Mouse (Mus musculus): ENCODE results near the gene Zfp706.
"Not testable (repeated sequence)": the region's sequence is repeated elsewhere in the genome, so short reads cannot be mapped to it uniquely, and the experiment has no call there.

Gene Zfp706

DNA sequence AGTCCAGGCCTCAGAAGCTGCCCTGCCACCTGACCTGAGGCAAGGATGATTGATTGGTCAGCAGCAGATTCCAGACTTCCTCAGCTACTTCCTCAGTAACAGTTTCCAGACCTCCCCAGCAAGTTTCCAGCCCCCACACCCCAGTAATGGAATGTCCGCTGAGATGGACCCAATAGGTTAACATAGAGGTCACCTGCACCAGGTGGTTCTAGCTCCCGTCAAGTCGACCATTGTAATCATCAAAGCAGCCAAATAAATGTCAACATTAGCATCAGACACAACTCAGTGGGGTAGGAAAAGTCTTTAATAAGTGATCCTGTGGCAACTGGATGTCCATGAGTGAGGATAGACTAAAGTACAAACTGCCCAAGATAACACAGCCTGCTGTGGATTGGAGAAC lies 3.7 kb upstream of the Zfp706 start:
- in situ Hi-C loops (cut with MseI, MboI) = no loop called here

DNA sequence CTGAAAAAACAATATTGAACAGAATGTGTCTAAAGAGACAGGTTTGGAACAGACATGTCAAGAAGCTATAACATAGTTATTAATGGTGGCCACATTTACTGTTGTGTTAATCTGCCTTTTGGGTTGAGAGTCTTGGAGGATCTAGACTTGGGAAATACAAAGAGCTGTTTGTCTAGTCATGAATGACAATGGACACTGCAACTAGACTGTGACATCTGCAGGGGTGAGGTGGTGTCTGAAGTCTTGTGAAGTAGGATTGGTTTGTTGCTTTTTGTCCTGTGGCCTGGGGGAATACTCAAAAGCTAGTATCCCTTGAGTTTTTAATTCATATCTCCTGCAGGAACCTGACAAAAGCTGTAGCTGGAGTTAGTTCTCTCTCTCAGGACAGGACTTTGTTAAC lies 973 bp upstream of the Zfp706 start:
- in situ Hi-C loops (cut with MseI, MboI) = no loop called here

DNA sequence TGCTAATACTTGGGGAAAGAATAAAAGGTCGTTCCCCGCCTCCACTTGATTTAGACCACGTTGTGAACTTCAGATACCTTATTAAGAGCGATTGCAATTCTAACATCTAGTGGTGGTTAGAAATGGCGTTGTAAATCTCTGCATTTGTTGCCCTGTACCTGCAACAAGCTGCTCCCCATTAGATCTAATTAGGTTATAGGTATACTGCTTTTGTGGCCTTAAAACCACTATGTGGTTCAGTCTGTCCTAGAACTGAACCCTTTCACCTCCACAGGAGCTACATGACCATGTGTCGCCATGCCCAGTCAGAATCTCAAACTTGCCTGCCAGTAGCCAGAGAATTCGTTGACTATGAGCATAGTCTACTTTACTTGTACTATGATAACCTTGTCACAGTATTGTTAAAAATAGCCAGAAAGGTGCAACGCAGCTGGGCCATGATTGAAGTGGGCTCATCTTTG lies 416 bp upstream of the Zfp706 start:
- in situ Hi-C loops (cut with MseI, MboI) = no loop called here

DNA sequence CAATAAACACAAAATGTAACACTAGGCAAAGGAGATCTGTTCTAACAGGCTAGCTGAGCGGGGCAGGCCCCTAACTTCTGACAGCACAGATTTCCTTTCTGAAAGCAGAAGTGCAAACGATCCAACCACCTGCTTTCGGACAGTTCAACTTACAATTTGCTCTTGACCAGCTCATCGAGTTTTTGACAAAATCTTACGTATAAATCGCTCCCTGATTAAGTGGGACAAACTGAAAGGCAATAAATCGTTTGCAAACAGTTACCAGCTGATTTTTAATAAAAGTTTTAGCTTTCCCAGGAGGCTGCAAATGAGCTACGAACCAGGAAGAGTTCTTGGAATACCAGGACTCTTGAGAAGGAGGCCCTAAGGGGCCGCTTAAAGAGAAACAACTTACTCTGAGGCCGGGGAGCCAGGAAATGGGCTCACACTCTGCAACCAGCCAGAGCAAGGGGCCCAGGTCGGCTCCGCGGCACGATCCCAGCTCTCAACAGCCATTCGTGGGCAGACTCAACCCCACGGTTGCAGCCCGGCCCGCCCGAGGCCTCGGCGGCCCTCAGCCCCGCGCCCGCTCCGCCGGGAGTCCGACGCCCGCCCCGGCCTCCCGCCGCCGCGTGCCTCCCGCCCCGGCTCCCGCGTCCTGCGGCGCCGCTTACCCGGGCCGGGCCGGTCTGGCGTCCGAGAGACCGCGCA lies 953 bp downstream of the Zfp706 start:
- in situ Hi-C loops (cut with MseI, MboI) = no loop called here

DNA sequence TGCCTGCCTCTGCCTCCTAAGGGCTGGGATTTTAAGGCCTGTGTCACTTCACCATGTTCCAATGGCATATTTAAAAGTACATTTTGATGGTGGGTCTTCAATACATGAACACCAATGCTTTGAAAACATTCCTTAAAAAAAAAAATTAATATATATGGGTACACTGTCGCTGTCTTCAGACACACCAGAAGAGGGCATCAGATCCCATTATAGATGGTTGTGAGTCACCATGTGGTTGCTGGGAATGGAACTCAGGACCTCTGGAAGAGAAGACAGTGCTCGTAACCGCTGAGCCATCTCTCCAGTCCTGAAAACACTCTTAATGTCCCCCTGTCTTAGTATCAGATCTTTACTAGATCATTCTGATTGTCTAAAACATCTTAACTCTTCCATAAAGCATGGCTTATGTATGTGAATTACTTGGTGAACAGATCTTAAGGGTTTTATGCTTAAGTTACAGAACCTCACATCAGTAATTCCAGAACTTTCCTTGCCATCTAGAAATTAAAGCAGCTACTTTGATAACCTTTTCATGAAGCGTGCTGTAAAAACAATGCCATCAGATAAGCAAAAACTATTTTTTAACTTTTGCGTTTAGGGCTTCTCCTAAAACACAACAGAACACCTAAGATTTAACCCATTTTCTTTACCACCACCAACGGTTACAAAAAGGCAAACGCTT lies 1.6 kb downstream of the Zfp706 start:
- in situ Hi-C loops (cut with MseI, MboI) = no loop called here

DNA sequence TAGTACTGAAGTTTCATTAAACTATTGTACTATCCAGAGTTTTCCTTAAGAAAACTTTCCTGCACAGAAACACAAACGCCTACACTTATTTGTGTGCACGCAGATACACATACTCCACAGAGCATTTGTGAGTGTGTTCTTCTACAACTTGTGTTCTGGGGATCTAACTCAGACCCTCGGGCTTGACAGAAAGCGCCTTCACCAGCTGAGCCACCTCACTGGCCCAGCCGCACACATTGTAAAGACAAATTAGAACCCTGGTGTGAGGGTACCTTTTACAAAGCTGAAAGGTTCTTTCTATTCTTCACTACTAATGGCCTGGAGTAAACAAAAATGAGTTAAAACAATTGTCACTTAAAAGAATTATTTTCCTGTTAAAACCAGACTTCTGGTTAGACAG lies 2.7 kb downstream of the Zfp706 start:
- in situ Hi-C loops (cut with MseI, MboI) = no loop called here

DNA sequence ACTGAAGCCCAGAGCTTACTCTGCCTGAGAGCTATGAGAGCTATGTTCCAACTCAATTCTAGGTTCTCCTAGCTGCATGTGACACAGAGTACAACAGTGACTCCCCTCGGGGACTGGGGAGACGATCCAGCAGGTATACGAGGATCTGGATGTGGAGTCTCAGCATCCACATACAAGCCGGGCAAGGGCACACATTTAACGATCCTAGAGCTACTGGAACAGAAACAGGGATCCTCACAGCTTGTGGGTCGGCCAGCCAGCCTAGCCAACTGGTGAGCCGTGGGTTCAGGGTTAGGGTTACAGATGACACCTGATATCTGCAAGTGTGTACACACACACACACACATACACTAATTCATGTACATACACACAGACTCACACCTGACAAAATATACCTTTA lies 5.3 kb downstream of the Zfp706 start:
- in situ Hi-C loops (cut with MseI, MboI) = no loop called here

DNA sequence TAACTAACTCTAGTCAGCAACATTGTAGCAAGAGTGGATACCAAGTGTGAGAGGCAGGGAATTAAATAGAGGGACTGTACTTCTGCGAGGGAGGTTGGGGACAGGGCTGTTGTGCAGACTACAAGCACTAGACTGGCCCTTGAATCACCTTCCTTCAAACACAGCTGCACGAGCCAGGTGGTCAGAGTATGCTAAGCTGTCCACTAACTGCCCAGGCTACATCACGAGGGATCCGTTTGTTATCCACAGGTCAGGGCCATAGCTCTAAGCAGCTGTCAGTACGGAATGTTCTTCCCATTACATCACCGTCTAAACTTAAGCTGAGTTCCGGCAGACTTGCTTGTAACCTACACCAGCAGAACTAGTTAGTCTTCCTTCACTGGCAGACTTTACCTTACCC lies 8.0 kb downstream of the Zfp706 start:
- in situ Hi-C loops (cut with MseI, MboI) = not testable (repeated sequence)

DNA sequence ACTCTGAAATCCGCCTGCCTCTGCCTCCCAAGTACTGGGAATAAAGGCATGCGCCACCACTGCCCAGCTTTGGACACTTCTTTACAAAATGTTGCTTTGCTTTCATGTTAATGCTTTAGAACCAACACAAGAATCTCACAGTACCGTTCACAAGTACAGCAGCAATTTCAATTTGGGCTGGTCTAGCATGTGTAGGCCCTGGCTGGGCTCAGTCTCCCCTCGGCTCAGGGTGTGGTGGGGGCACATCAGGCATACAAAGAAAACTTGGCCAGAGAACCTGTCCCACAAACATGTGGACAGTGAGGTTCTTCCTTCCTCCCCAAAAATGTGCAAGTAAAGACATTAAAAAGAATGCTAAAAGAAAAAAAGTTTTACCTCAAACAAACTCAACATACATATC lies 12.4 kb downstream of the Zfp706 start:
- in situ Hi-C loops (cut with MseI, MboI) = no loop called here

DNA sequence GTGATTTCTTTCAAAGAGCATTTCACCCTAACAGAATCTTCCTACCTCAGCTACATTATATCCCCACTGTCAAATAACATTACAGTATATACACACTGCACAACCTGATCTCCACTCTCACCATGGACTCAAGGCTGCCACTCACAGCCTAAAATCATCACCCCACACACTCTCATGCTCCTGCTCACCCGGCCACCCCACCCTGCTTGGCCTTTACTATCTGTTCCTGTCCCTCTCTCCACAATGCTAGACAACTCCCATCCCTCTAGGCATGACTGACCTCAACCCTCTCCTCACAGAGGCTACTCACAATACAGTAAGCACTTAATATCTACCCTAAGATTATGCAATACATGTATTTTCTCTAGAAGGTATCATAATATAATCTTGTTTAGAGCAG lies 12.9 kb downstream of the Zfp706 start:
- in situ Hi-C loops (cut with MseI, MboI) = no loop called here

DNA sequence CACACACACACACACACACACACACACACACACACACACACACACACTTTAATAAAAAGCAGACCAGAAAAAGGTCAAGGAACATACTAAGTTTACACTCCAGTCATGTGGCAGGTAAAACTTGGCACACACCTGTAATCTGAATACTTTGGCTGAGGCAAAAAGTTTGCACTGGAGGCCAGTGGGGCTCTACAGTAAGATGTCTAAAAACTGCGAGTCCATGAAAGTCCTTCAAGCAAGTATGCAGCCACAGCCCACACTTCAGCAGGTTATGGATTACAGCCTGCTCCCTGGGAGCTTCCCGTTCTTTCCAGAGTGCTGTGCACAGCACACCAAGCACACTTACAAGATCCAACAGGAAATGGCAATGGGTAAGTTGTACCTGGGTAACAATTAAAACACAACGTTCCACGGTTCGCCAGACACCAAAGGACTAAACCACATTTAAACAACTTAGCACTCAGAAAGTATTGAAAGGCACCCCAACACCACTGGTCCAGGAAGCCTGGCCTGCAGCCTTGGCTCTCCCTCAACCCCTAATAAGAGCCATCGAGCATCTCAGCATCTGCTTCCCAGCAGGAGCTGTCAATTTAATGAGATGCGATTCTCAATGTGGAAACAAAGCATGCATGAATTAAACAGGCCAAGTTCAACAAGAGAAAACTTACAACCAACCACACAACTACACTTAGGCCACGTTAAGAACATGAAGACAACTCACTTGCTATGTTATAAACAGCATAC lies 14.0 kb downstream of the Zfp706 start:
- in situ Hi-C loops (cut with MseI, MboI) = no loop called here

DNA sequence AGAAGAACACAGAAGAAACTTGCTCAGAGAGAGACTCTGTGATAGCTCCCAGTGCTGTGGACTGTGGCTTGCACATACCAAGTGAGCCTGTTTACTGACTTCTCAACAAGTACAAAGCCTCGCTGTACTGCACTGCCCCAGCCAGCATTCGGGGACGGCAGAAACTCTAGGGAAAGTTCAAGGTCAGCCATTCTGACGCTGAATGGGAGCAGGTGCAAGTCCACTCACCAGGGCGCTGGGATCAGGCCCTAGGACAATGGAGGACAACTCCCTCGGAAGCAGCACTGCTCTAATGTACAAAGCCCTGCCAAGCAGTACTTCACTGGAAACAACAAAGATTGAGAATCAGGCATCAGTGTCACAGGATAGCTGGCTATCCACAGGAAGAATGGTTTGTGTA lies 16.2 kb downstream of the Zfp706 start:
- in situ Hi-C loops (cut with MseI, MboI) = no loop called here

DNA sequence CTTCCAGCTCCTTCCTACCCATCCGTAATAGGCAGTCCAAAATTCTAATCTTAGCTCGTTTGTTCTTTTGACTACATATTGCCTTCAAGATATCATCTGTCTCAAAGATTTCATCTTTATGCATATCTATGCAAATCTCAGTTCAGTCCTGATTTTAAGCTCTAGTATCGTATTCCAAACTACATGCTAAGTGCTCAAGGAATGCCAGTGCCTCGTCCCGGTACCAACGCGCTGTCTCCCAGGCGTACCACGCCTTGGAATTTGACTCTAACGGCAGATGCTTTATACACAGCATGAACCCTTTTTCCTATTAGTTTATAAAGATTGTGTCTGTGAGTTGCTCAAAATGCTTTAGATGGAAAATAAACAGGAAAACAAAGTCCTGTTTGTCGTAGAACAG lies 17.7 kb downstream of the Zfp706 start:
- in situ Hi-C loops (cut with MseI, MboI) = no loop called here

DNA sequence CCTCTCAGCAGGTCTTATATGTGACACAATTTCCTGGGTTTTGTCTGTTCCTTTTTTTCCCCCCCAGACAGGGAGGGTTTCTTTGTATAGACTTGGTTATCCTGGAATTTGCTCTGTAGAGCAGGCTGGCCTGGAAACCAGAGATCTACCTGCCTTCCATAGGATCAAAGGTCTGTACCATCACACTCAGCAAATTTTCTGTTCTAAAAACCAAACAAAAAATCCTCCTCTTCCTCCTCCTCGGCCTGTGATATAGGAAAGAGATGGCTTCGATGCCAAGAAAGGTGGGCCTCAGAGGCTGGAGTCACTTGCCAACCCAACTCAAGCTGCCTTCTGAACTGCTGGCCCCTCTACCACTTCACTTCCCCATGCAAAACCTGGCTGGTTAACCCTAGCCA lies 18.9 kb downstream of the Zfp706 start:
- in situ Hi-C loops (cut with MseI, MboI) = no loop called here

DNA sequence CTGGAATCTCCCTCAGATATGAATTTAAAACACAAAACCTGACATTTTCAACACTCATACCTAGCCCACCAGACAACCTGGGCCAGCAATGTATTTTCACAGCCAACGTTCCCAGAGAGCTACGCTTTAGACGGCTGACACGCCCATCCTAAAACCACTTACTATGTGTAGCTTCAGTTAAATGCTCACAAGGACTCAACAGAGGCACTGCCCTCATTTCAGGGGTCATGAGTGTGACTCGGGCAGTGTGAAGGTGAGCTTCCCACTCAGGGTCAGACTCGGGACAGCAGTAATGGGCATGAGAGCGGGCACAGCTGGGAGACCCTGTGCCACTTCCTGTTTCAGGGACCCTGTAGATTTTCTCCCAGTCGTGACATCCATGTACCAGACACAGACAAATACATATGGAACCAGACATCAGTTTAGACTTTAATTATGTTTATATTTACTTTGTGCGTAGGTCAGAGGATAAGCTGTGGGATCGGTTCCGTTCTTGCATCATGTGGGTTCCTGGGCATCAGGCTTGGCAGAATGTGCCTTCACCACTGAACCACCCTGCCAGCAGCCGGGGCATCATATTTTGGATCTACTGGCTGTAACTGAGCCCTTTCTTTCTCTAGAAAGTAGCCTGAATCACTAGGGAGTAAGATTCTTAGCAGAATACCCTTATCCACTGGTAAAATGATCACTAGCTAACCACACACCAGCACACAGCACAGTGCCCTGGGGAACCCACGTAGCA lies 19.4 kb downstream of the Zfp706 start:
- in situ Hi-C loops (cut with MseI, MboI) = no loop called here

DNA sequence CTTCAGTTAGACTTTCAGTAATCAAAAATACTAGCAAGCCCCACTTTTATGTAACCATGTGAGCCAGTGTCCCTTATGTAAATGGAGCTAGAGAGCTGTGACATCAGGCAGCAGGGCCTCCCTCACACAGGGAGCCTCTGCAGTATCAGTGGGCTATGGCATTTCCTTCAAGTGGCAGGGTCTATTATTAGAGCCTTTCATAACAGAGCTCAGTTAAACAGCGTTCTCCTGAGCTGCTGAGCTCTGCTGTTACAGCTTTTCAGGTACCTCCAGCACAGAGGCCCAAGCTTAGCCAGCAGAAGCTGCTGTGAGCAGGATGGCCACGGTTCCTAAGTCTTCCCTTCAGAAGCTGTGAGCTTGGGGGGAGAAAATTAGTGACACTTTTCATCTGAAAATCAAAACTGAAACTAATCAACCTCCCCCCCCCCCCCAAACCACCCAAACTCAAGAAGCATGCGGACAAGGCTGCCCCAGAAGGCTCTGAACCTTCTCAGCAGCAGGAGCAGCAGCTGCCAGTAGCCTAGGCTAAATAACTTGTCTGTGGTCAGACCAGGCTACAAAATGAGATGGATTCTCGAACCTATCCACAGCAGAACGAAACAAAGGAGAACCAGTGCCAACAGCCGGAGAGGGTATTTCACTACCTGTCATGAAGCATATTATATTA lies 20.2 kb downstream of the Zfp706 start:
- in situ Hi-C loops (cut with MseI, MboI) = no loop called here

DNA sequence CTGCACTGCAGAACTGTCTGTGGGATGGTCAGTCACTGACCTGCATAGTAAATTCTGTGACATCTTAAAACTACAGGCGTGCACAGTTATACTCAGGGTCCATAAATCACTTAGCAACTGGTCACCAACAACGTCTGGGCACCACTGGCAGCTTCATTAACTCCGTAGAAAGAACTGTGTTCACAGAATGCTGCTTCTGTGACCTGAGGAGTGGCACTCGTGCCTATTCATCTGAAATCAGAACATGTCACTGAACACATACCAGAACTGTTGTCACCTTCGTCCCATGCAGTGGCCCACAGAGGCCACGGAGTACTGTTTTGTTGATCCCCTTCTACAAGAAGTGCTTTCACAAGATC lies 22.0 kb downstream of the Zfp706 start:
- in situ Hi-C loops (cut with MseI, MboI) = no loop called here

DNA sequence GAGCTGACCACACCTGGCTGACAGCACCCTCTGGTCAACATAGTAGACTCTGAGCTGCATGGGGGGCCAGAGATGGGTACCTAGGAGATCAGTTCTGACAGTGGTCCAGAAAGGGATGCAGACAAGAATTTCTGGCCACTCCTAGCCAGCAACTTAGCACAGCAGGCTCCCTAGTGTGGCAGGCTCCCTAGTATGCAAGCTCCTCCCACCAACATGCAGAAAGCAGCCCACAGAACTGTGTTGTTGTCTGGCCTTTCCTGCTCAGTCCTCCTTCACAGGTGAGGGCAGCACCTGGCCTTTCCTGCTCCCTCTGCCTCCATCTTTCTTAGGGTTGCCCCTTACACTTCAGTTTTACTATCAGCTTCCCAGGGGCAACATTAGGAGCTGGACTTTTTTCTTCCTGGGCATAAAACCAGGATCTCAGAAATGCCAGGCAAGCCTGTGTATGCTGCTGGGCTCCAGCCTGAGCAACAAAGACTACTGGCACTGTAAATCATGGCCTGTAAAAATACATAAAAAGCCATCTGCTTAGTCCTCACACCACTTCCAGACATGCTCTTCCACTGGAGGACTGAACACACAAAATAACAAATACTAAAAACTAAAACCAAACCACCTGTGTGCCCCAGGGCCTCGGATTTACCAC lies 22.5 kb downstream of the Zfp706 start:
- in situ Hi-C loops (cut with MseI, MboI) = no loop called here

DNA sequence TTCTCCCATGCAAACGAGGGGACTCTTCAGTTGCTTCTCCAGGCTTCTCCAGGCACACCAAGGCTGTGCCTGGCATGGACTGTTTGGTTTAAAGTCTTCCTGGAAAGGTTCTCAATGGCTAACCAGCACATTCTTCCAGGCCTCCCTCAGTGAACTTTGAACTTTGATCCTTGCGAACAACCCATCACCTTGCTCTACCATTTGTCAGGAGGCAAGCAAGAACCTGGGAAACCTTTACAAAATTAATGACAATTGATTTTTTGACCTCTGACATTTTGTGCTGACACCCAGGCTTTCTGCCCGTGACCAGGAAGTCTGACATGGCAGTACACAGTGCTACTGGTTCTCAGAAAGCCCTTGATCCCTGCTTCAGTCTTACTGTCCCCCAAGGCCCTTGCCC lies 24.1 kb downstream of the Zfp706 start:
- in situ Hi-C loops (cut with MseI, MboI) = no loop called here

DNA sequence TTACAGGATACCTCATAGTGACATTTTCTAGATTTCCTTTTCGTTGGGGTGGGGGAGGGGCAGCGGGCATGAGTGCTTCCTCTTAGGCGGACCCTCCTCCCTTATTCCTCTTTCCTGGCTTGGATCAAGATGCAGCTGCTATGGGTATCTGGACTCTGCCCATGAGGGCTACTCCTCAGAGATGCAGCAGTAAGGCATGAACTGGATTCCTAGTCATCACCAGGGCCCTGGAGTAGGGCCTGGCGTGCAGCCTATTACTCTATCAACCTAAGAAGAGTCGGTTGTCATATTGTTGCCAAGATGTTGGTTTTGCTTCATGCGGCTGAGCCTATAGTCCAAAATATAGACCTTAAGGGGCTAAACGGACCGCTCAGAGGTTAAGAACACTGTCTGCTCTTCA lies 27.3 kb downstream of the Zfp706 start:
- in situ Hi-C loops (cut with MseI, MboI) = no loop called here

DNA sequence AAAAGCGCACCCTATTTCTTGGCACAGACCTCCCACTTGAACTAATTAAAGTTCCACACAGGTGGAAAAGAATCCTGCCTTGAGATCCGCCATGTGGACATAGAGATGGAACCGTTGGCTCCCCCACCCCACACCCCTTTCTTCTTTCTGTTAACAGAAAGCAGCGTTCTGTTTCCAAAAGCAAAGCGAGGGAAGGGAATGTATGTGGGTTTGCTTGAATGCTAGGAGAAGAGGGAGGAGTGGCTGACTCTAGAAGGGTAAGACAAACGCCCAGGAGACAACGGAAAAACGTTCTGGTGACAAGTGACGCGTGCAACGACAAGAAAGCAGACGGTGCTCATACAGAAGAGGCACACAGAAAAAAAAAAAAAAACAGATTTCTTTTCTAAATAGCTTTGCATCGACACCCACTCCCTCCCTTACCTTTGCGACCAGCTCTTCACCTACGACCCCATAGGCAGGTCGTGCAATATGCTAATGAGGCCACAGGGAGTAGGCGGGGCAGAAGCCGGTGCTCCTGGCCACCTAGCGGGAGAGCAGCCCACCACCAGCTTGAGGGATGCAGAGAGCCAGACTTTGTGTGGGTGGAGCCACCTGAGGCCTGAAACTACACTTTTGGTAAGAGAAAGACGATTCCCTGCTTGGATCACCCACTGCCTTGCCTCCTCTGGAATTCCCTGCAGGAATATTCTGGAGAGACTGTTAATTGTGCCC lies 27.9 kb downstream of the Zfp706 start:
- in situ Hi-C loops (cut with MseI, MboI) = no loop called here

All from mouse trophoblast stem cell (cell line).